Mouse (Mus musculus) limb, embryonic 14.5 days (tissue): ENCODE data around the gene Paqr4. TPM values are rescaled to one million over a fixed set of nuclear protein-coding genes. Genes with fewer than 3 reads are reported as not detected.

Experiments used
- ATAC-seq: fragments of 200-750 bp; cut with Nextera tagmentation; 2 replicates; pipeline ENCODE4 v1.8.0; 2017; ENCODE audit warnings: low read depth, moderate number of reproducible peaks, moderate TSS enrichment; ENCODE audit not compliant: low FRiP score
- DNase-seq: peaks from one replicate; pipeline ENCODE4 v3.0.0-alpha.2; 2015; ENCODE audit warnings: low spot score
- H3K27ac ChIP-seq: fragments of 300-500 bp; sonication (generic); replicated peaks from 2 replicates; pipeline ENCODE4 v1.5.1; 2014; ENCODE audit warnings: low read depth, mild to moderate bottlenecking, low read length, moderate library complexity, mixed read lengths
- H3K27me3 ChIP-seq: fragments of 300-500 bp; sonication (generic); 2 replicates; pipeline ENCODE4 v1.6.1; 2014; ENCODE audit warnings: low read length, mixed read lengths; ENCODE audit not compliant: control insufficient read depth, insufficient read depth
- H3K36me3 ChIP-seq: fragments of 300-500 bp; sonication (generic); 2 replicates; pipeline ENCODE4 v1.6.1; 2014; ENCODE audit warnings: mild to moderate bottlenecking, low read length, moderate library complexity, mixed read lengths; ENCODE audit not compliant: control insufficient read depth, insufficient read depth
- H3K4me1 ChIP-seq: fragments of 300-500 bp; sonication (generic); 2 replicates; pipeline ENCODE4 v1.6.1; 2014; ENCODE audit warnings: antibody characterized with exemption, low read length, mixed read lengths; ENCODE audit not compliant: control insufficient read depth, insufficient read depth
- H3K4me2 ChIP-seq: fragments of 300-500 bp; sonication (generic); replicated peaks from 2 replicates; pipeline ENCODE4 v1.6.1; 2014; ENCODE audit warnings: low read depth, mild to moderate bottlenecking, low read length, moderate library complexity; ENCODE audit not compliant: severe bottlenecking
- H3K4me3 ChIP-seq: fragments of 300-500 bp; sonication (generic); replicated peaks from 2 replicates; pipeline ENCODE4 v1.5.1; 2014; ENCODE audit warnings: low read length
- H3K9ac ChIP-seq: fragments of 300-500 bp; sonication (generic); 2 replicates; pipeline ENCODE4 v1.6.1; 2014; ENCODE audit warnings: mild to moderate bottlenecking, low read depth, low read length, moderate library complexity; ENCODE audit not compliant: severe bottlenecking
- H3K9me3 ChIP-seq: fragments of 300-500 bp; sonication (generic); 2 replicates; pipeline ENCODE4 v1.6.1; 2016; ENCODE audit warnings: low read length; ENCODE audit not compliant: control insufficient read depth
- POLR2A ChIP-seq: fragments of 200-500 bp; IDR thresholded peaks from 2 replicates; pipeline ENCODE4 v1.8.0; 2012; ENCODE audit warnings: inconsistent platforms, mild to moderate bottlenecking, moderate library complexity, borderline replicate concordance; ENCODE audit not compliant: insufficient read depth, insufficient read length; ENCODE audit errors: extremely low read depth
- WGBS: fragments of 180-500 bp; shearing (Covaris S2); extraction: QIAGEN DNeasy Blood & Tissue Kit; methylation state at CpG from one replicate; pipeline ENCODE4 v1.1.7; 2014; 5-methylcytosine and 5-hydroxymethylcytosine counted together
- polyA plus RNA-seq, 2 experiments: library from polyadenylated mRNA; depleted of rRNA in 1 of 2; stranded (reverse) in 1 of 2; unstranded in 1 of 2; fragments of >200 nt; fragmentation: Nextera tagmentation in 1 of 2; extraction: Ambion mirVana in 1 of 2; gene quantifications; 2 replicates each; pipeline versions ENCODE4 v1.2.1 to v1.2.3; 2012 to 2014

Paqr4 gene
- polyA plus RNA-seq, 2 experiments: 9.7 to 17.3 TPM

- no peaks in the 10 kb centered on the region for H3K4me1 ChIP-seq
- no peaks in the 10 kb centered on the region for H3K9me3 ChIP-seq
- no peak for TF ChIP-seq POLR2A
- H3K36me3 ChIP-seq: peaks cover 77% of the 10 kb centered on the region
- H3K4me3 ChIP-seq: no peak overlapping the region
- no peak overlapping the region for H3K9ac ChIP-seq
- ATAC-seq: no peak
- H3K27ac ChIP-seq: no peak overlapping the region
- no peaks in the 10 kb centered on the region for H3K27me3 ChIP-seq
- no peak for DNase-seq
- 92% methylated on average over 9 of the region's 9 CpGs for WGBS
- no peak overlapping the region for H3K4me2 ChIP-seq
These were observed 19.6 kb upstream of the Paqr4 start for GRCm38 (mm10) chr17:23760231-23760630.

GRCm38 (mm10) chr17:23758801-23759200 lies 18.1 kb upstream of the Paqr4 start:
- Histone ChIP-seq H3K4me2 (no peak overlapping the region), H3K9me3 (no peaks in the 10 kb centered on the region), H3K4me3 (no peak overlapping the region), H3K27me3 (no peaks in the 10 kb centered on the region), H3K36me3 (peaks cover 85% of the 10 kb centered on the region), H3K27ac (no peak overlapping the region), H3K4me1 (no peaks in the 10 kb centered on the region), H3K9ac (no peak overlapping the region)
- 85% methylated on average over 8 of the region's 8 CpGs for WGBS
- DNase-seq (no peak), ATAC-seq (no peak)
- no peak for TF ChIP-seq POLR2A

- Histone ChIP-seq H3K4me1 (no peaks in the 10 kb centered on the region), H3K36me3 (peaks cover 93% of the 10 kb centered on the region), H3K4me3 (no peak overlapping the region), H3K27ac (no peak overlapping the region), H3K27me3 (no peaks in the 10 kb centered on the region), H3K4me2 (no peak overlapping the region), H3K9me3 (no peaks in the 10 kb centered on the region), H3K9ac (no peak overlapping the region)
- TF ChIP-seq POLR2A: no peak
- WGBS: 95% methylated on average over 9 of the region's 9 CpGs
- ATAC-seq (no peak), DNase-seq (no peak)
These were observed 16.9 kb upstream of the Paqr4 start for GRCm38 (mm10) chr17:23757581-23757980.

- no peak overlapping the region for H3K4me3 ChIP-seq
- no peak for DNase-seq
- H3K36me3 ChIP-seq: peaks cover 90% of the 10 kb centered on the region
- no peak overlapping the region for H3K4me2 ChIP-seq
- no peaks in the 10 kb centered on the region for H3K9me3 ChIP-seq
- TF ChIP-seq POLR2A: no peak
- H3K27ac ChIP-seq: no peak overlapping the region
- 94% methylated on average over 12 of the region's 13 CpGs for WGBS
- ATAC-seq: no peak
- H3K4me1 ChIP-seq: no peaks in the 10 kb centered on the region
- H3K27me3 ChIP-seq: no peaks in the 10 kb centered on the region
- H3K9ac ChIP-seq: no peak overlapping the region
These were observed 15.0 kb upstream of the Paqr4 start for GRCm38 (mm10) chr17:23755689-23756088.

- WGBS: 76% methylated on average over 11 of the region's 11 CpGs
- H3K27ac ChIP-seq: no peak overlapping the region
- 0 out of 2 replicates have a peak overlapping the region, but pooled peaks have one; percentile 5 for H3K4me3 ChIP-seq
- peaks cover 24% of the 10 kb centered on the region for H3K27me3 ChIP-seq
- ATAC-seq (no peak), DNase-seq (no peak)
- H3K9me3 ChIP-seq: no peaks in the 10 kb centered on the region
- H3K4me1 ChIP-seq: peaks cover 10% of the 10 kb centered on the region
- peak overlapping the region; percentile 28; the same call in 1 of the 2 replicates for H3K4me2 ChIP-seq
- no peak for TF ChIP-seq POLR2A
- peaks cover 36% of the 10 kb centered on the region for H3K36me3 ChIP-seq
- H3K9ac ChIP-seq: no peak overlapping the region
These were observed 8.9 kb upstream of the Paqr4 start for GRCm38 (mm10) chr17:23749400-23750191.
